Mouse (Mus musculus) hindlimb bud, embryonic 11.5 days (tissue): ENCODE data around the gene Folr2.
A peak's percentile ranks its signal among the peaks of the same experiment; 100 is the strongest.

Source experiments
- DNase-seq: peaks from one replicate; pipeline ENCODE4 v3.0.0-alpha.2; 2012; ENCODE audit warnings: low read depth, low spot score; ENCODE audit errors: extremely low spot score

Folr2 gene

GRCm38 (mm10) chr7:101857094-101857493 lies at the start of gene Folr2:
Folr2 (minus strand) TSS chr7:101857194.
- DNase-seq, result no peak

GRCm38 (mm10) chr7:101906696-101907095 lies 49.7 kb upstream of the Folr2 start:
- DNase-seq, result no peak

GRCm38 (mm10) chr7:101906287-101906681 lies 49.3 kb upstream of the Folr2 start, which contains the start of gene Tomt:
Tomt (minus strand) TSS chr7:101906359.
- DNase-seq, result peak; percentile 24

- DNase-seq, result peak; percentile 95
These were observed 48.7 kb upstream of the Folr2 start, which contains the start of gene Lamtor1 for GRCm38 (mm10) chr7:101905561-101906286. Lamtor1 (plus strand) TSS chr7:101905904.

- no peak for DNase-seq
These were observed 45.9 kb upstream of the Folr2 start for GRCm38 (mm10) chr7:101902846-101903245.

- DNase-seq, result no peak
These were observed 45.0 kb upstream of the Folr2 start for GRCm38 (mm10) chr7:101901969-101902368.

- no peak for DNase-seq
These were observed 43.5 kb upstream of the Folr2 start for GRCm38 (mm10) chr7:101900331-101901097.

- peak; percentile 98 for DNase-seq
These were observed 39.4 kb upstream of the Folr2 start for GRCm38 (mm10) chr7:101896104-101897066.

- DNase-seq, result no peak
These were observed 38.7 kb upstream of the Folr2 start for GRCm38 (mm10) chr7:101895695-101896094.

- no peak for DNase-seq
These were observed 31.5 kb upstream of the Folr2 start for GRCm38 (mm10) chr7:101888460-101888859.

GRCm38 (mm10) chr7:101886274-101886673 lies 29.3 kb upstream of the Folr2 start:
- no peak for DNase-seq

GRCm38 (mm10) chr7:101884160-101884559 lies 27.2 kb upstream of the Folr2 start:
- DNase-seq, result no peak

- no peak for DNase-seq
These were observed 25.6 kb upstream of the Folr2 start for GRCm38 (mm10) chr7:101882413-101883154.

- no peak for DNase-seq
These were observed 23.9 kb upstream of the Folr2 start for GRCm38 (mm10) chr7:101880855-101881254.

- no peak for DNase-seq
These were observed 19.0 kb upstream of the Folr2 start for GRCm38 (mm10) chr7:101875978-101876377.

- no peak for DNase-seq
These were observed 14.3 kb upstream of the Folr2 start for GRCm38 (mm10) chr7:101871296-101871695.

- DNase-seq, result no peak
These were observed 13.6 kb upstream of the Folr2 start, which contains the start of gene Folr1 for GRCm38 (mm10) chr7:101870629-101871028. Folr1 (minus strand) TSS chr7:101870788.

- DNase-seq, result no peak
These were observed 12.1 kb upstream of the Folr2 start for GRCm38 (mm10) chr7:101869163-101869500.

- no peak for DNase-seq
These were observed 11.5 kb upstream of the Folr2 start for GRCm38 (mm10) chr7:101868241-101869162.
